Mouse (Mus musculus): ENCODE measurements around the gene Slc7a5.

The Slc7a5 gene

DNA sequence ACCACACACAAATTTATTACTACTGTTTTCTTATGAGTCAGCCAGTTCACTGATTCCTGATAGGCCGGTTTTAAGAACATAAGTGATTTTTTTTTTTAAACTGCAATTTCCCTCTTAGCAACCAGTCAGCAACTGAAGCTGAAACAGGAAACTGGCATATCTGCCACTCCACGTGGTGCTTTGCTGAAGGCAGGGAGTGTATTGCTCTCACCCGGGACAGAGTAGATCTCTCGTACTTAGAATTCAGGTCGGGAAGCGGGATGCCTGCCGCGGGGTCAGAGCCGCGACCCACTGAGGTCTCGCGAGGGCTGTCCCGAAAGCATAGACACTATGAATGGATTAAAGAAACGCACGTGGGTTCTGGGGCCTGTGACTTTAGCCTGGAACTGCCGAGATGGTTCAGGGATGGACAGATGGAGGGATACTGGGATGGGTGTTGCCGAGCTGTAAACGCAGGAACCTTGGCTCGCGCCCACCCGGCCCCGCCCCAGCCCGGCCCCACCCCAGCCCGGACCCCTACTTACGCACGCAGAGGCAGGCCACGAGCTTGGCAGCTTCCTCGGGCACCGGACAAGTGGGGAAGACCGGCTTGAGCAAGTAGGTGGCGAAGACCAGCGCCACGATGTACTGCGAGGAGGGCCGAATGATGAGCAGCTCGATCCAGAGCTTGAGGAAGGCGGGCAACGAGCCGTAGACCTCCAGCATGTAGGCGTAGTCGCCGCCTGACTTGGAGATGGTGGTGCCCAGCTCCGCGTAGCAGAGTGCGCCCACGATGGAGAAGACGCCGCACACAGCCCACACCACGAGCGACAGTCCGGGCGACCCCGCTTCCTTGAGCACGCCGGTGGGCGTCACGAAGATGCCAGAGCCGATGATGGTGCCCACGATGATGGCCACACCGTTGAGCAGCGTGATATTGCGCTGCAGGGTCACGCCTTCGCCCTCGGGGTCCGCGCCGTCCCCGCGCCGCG, 667 bp downstream of the Slc7a5 start:
- peak; percentile 84 for DNase-seq (ENCODE audit: low read depth, low spot score)

DNA sequence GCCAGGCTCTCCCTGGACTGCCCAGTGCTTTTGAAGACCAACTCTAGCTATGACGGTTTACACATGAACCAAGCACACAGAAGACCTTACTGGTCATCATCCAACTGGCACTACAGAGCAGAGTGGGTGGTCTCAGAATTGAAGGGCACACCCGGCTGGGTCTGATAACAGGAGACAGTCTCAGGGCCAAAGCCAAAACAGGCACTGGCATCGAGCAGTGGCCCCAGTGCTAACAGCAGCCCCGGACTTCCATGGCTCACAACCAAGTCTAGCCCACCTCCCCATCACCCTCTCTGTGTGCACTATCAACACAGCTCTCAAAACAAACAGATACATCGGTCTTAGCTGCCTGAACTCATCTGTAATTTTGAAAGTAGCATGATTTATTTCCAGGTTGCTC, 1.6 kb downstream of the Slc7a5 start:
- no peak for DNase-seq (ENCODE audit: low read depth, low spot score)

DNA sequence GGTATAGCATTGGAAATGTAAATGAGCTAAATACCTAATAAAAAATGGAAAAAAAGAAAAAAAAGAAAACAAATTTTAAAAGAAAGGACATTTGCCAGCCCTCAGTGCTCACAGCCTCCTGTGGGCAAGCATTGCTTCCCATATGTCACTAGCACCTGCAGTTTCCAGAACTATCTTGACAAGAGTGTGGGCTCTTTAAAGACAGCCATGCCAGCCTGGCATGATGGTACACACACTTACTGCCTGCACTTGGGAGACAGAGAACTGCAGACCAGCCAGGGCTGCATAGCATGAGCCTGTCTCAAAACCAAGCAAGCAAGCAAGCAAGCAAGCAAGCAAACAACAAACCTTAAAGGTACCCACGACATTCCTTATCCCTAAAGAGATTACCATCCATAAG, 2.1 kb downstream of the Slc7a5 start:
- DNase-seq (ENCODE audit: low read depth, low spot score), result no peak

DNA sequence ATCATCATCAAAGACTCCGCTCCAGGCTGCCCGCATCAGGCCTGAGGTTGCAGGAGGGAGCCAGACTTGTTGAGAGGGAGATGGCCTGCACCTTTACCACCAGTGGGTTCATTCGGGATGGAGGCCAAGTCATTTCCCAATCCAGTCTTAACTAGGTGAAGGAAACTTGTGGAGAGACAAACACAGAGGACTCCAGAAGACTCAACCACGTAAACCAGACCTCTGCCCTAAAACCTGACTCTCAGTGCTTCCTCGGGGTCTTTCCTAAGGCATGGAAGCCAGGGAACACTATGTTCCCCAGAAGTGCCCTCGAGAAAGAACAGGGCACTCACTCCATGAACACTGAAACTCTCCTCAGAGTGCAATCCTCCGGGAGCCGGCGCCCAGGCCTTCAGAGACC, 2.5 kb downstream of the Slc7a5 start:
- DNase-seq (ENCODE audit: low read depth, low spot score), result no peak

DNA sequence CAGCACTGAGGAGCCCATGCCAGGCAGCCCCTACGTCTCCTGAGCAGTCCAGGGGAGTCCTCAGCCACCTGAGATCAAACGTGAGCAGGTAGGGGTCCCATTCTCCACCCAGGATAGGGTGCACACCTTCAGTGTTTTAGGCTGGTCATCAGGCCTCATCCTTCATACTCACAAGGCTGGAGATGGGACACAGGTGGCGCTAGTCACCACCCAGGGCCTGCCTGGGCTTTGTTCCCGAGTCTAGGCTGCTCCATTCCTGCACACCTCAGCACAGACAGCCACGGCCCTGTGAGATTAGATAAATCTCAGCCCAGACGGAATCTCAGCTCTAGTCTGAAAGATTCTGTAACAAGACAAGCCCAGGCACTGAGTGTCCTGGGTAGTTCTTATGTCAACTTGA, 3.5 kb downstream of the Slc7a5 start:
- DNase-seq (ENCODE audit: low read depth, low spot score), result no peak

DNA sequence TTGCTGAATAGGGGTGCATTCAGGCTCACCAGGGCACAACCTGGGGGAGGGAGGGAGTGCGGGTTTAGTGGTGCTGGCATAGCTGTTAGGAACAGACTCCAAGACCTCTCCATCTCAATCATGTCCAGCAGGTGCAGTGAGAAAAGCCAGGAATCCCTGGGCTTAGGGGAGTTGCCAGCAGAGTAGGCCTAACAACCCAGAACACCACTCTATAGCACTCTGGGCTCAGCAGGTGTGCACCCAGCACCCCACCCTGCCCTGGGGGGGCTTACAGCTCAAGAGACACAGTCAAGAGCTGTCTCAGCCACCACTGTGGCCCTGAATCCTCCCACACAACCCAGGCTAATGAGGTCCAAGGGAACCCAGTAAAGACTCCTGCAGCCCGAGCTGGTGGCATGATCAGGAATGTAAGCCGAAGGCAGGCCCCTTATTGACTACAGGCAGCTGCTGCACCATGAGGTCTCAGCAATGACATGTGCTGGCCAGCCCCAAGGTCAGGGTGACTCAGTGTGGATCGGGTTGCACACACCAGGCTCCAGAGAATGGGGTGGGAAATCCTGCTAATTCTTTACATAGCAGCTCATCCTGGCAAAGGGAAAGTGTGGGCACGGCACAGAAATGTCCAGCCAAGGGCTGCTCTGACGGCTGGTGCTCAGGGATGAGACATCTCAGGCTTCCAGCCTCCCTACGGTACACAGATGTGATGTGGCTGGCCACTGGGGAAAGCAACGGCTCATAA, 5.8 kb downstream of the Slc7a5 start:
- DNase-seq (ENCODE audit: low read depth, low spot score), result peak; percentile 94

DNA sequence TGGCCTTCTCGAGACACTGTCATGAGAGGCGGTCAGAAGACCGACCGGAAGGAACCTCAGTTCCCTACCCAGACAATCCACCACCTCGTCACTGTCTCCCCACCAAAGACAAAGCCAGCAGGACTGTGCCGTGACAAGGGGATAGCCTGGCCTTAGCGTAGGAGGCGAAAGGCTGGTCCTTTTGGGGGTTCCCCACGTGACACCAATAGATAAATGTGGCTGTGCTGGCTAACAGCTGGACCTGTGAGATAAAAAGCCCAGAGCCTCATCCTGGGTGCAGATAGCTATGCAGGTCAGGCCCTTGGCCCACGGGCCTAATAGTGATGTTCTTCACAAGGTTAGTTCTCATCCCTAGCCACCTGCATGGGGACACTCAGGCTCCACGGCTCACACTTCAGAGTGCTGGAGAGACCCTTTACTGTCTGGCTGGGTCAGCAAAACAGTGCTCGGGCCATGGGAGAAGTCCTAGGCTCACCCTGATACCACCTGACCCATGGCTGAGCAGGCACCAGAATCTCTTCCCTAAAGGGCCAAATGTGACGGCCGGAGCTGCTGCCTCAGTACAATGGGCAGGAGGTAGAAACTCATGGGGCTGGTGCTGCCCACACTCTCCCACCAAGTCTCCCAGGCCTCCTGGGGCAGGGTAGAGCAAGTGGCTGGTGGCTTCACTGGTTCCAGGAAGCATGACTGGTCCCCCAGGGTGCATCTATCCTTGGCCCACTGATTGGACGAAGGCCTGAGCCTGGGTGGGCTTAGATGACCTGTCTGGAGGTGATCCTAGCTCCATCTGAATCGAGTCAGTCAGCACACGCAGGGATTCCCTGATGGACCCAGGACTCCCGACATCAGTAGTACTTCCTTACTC, 8.1 kb downstream of the Slc7a5 start:
- DNase-seq (ENCODE audit: low read depth, low spot score), result no peak

DNA sequence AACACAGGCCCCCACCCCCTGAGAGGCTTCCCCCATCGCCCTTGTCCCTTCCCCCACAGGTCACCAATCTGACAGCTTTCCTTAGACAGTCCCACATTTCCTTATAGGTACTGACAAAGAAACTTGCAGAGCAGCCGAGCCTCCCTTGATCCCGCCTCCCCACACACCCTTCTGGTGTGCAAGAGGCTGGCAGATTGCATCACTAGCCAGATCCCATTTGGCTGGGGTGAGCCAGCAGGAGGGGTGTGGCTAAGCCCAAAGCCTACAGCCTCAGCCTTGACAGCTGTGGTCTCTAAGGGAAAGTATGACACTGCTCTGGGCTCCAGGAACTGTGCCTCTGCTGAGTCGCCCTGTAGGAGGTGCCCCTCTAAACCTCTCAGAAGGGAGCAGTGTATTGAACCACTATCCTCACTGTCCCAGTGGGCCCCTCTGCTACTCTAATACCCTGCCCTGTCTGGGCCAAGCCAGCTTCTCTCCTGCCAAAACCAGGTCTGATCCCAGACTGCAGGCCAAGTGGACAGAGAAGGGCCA, 9.0 kb downstream of the Slc7a5 start:
- DNase-seq (ENCODE audit: low read depth, low spot score), result peak; percentile 99

DNA sequence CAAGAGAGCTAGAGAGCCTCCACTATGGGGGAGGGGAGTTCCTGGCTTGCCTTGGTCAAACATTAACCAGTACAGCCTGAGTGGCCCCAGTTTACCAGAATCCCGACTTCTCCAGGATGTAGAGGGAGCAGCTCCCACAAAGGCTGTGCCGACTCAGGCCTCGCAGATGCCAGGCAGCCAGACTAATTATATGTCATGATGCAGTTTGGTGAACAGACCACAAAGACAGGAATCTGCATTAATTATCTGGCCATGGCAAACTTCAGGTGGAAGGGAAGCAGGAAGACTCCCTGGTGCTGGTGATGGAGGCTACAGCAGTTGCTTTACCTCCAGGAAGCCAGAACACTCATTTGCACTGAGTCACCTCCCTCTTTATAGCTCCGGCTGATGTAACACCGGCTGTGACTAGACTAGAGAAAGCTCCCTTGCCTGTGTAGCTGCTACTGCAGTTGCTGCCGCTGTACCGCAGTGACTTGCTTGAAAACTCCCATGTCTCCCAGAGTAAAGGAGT, 9.6 kb downstream of the Slc7a5 start:
- peak; percentile 93 for DNase-seq (ENCODE audit: low read depth, low spot score)

DNA sequence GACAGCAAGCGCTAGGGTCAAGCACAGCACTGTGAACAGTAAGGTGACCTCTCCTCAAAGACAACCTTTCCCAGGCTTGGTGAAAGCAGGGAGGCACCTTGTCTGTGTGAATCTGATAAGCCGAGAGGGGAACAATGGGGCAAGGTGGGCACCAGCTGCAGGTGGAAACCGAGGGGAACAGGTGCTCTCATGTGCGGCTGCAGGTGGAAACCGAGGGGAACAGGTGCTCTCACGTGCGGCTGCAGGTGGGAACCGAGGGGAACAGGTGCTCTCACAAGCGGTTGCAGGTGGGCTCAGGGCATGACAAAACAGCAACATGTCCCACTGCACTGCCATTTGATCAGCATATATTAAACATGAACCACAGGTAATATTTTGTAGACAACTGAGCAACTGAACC, 10.3 kb downstream of the Slc7a5 start:
- no peak for DNase-seq (ENCODE audit: low read depth, low spot score)

DNA sequence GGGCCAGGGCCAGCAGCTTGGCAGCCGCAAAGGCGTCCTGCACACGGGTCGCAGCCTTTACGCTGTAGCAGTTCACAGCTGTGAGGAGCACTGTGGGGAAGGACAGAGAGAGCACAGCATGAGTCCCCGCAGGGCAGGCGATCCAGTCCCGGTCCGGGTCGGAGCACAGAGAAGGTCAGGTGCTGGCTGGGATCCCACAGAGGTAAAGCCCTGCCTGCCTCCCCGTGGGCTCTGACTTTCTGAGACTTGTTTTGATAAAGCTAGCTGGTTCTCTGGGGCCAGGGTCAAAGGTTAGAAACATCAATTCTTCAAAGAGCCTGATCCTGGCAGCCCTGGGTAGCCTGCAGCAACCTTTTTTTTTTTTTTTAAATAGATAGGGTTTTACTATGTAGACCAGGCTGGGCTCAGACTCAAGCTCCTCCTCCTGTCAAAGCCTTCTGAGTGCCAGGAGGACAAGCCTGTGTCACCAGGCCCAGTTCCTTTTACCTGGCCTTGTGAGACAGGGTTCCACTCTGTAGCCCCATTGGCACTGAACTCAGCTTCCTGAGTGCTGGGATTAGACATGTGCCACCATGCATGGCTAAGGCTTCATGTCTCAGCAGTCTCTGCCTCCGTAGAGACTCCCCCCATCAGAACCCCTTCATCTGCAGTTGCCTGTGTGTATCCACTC, 10.9 kb downstream of the Slc7a5 start:
- DNase-seq (ENCODE audit: low read depth, low spot score), result no peak

DNA sequence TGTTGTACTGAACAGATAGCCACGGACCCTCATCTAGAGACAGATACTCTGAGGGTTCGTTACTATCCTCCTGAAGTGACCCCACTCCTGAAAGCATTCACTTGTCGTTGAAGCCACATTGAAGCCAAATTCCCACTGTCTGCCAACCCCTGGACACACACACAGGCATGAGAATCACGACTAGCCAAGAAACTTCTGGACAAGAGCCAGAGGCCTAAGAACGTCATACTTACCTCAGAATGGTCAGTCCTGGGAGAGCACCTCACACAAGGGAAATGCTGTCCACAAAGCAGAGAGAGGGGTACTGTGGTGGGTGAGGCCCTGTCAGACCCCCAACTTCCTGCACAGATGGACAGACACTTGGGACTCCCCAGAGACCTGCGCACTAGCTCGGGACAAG, 11.6 kb downstream of the Slc7a5 start:
- no peak for DNase-seq (ENCODE audit: low read depth, low spot score)

DNA sequence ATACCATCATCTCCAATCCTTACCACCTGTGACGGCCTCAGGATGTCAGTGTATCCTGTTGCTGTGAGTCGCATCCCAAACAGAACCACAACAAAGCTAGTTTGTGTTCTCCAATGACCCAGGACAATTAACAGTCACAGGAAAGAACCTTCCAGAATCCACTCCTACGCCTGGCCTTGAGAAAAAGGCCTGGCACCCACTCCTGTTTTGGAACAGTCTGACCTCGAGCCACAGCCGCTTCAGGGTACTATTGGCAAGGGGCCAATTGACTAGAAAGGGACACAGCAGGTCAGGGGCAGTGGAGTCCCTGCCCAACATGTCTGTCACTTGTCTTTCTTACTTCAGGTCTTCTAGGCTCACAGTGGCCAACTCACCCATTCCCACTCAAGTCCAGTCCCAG, 14.6 kb downstream of the Slc7a5 start:
- DNase-seq (ENCODE audit: low read depth, low spot score), result no peak

DNA sequence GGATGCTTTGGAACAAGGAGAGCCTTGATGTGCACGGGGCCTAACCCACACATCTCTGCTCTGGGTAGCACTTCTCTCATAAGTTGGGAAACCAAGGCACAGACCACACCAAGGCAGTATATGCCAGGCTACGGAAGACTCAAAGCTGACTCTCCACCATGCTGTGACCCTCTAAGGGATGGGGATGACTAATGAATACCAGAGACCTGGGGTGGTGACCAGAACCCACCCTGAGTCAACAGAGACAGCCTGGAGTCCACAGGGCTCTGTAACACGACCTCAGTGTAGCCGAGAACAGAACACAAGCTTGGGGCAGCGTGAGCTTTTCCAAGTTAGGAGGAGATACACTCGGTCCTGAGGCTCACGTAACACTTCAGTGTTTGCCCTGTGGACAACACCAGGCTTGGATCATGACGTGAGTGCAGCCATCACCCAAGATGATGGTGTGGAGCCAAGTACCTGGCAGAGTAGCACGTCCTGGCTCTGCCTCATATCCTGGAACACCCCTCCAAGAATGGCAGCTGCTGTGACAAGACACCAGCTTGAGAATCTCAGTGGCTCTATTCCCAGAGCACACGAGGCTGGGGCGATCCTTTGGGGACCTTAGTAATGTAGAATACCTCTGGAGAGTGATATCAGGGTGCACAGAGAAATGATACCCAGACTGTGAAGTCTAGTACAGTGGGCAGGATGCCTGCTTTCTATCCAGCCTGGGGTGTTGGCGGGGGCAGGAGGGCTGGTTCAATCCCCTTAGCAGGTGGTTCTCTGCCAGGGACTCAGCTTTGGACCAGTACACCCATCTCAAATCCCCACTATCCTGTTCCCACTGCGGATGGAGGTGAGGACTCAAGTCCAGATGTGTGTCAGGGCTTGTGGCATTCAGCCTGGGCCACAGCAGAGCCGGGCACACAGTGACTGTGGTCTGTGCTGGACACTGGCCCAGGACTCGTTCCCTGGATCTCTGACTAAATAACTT, 17.4 kb downstream of the Slc7a5 start:
- peak; percentile 48 for DNase-seq (ENCODE audit: low read depth, low spot score)

DNA sequence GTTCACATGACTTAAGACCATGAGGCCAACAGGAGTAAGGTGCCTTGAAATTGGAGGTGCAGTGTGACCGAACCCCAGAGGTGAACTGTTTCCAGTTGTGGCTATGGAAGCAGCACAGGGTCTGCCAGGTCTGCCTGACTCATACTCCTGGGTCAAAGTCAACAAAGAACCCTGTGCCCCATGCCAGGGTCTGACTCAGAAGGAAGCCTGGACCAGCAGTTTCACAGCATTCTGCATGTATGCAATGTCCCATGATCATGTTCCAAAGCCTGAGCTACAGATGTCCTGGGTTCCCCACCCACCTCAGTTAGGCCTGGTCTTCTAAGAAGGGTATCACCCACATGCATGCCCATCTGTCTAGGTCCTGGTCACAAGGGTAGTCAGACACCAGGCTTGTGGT, 18.2 kb downstream of the Slc7a5 start:
- DNase-seq (ENCODE audit: low read depth, low spot score), result peak; percentile 87

DNA sequence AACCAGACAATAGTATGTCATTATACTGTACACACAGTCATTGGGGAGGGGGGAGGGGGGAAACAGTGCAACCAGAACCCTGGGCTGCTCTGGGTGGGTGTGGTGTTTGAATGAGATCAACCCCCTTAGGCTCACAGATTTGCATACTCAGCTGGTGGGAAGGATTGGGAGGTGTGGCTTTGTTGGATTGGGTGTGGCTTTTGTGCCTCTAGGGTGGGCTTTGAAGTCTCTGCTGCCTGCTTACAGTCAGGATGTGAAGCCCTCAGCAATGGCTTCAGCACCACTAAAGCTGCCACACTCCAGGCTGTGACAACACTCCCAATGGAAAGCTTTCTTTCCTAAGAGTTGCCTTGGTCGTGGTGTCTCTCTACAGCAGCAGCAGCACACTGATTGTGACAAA, 19.9 kb downstream of the Slc7a5 start:
- no peak for DNase-seq (ENCODE audit: low read depth, low spot score)

DNA sequence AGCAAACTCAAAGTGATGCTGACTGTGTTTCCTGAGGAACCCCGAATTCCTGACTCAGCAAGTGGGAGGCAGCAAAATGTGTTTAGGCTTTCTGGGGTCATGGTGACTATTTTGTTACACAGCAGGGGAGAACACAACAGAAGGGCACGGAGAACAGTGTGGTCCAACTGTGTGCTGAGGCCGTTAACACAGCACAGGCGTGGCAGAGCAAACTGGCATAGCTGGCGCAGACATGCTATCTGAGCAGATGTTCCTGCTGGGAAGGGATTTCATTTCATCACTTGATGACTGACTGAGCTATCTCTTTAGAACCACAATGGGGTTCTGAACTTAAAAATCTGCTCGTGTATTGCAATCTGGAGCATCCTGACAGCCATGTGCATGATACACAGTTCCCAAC, 22.1 kb downstream of the Slc7a5 start:
- DNase-seq (ENCODE audit: low read depth, low spot score), result no peak

DNA sequence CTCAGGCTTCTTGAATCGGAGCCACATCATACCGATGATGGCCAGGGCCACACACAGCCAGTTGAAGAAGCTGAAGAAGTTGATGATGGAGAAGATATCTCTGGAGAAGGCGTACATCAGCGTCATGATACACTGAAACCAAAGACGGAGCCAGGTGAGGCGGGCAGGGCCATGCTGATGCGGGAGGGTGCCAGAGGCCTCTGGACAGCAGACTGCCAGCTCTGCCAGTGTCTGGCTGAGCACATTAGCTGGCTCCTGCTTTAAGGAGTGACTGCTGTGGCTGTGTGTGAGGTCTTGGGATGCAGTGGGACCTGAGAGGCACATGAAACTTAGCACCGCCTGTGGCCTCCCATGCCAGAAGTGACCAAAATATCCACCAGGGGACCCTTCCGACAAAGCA, 22.5 kb downstream of the Slc7a5 start:
- no peak for DNase-seq (ENCODE audit: low read depth, low spot score)

DNA sequence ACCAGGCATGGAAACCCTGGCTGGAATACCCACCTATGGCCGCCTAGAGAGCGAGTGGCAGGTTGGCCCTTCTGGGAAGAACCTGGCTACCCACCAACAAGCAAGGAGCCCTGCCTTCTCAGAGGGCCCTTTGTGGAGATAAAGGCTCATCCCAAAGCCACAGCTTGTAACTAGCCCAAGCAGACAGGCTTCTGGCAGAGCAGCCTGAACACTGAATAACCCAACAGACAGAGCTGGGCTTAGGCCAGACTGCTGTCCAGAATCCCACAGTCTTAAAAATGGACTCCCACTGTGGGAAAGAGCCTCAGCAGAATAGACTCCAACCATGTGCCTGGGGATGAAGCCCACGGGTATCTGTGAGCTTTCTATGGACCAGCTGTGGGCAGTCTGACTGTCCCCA, 23.3 kb downstream of the Slc7a5 start:
- DNase-seq (ENCODE audit: low read depth, low spot score), result no peak

DNA sequence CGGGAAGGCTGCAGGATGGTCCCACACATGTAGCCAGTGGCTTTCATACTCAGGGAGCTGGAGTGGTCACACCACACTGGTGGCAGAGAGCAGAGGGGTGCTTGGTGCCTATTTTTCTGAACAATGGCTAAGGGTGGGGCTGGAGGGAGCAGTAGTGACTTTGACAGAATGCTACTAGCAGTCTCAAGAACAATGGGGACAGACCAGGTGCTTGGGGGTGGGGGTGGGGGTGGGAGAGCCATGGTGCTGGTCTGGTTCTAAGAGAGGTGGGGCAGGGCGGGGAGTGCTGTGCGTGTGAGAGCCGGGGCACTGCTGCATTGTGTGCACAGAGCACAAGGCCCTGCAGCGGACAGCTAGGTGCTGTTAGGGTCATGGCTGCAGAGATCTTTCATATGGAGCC, 25.6 kb downstream of the Slc7a5 start:
- DNase-seq (ENCODE audit: low read depth, low spot score), result no peak

Measured in 3T3-L1 (cell line).